Mouse (Mus musculus): ENCODE results near the gene 5830473C10Rik.

- TF ChIP-seq CTCF (IDR thresholded peaks at IDR 0.05; ENCODE audit: low read depth) (no peak), EP300 (optimal IDR thresholded peaks at IDR 0.05) (no peak)
Measured at GRCm38 (mm10) chr5:90577751-90578150, 16.8 kb downstream of the 5830473C10Rik start.
